Mouse (Mus musculus) brain, embryonic 14.5 days (tissue): ENCODE results near the gene Nr2f6.

Experiments
- CTCF ChIP-seq: fragments of 200-500 bp; IDR thresholded peaks from 2 replicates; pipeline ENCODE4 v1.5.1; 2012; ENCODE audit warnings: inconsistent platforms, mild to moderate bottlenecking, moderate library complexity, borderline replicate concordance; ENCODE audit not compliant: insufficient read depth, insufficient read length; ENCODE audit errors: extremely low read depth
- POLR2A ChIP-seq: fragments of 200-500 bp; IDR thresholded peaks from 2 replicates; pipeline ENCODE4 v1.6.1; 2012; ENCODE audit warnings: mild to moderate bottlenecking, inconsistent platforms, borderline replicate concordance; ENCODE audit not compliant: poor library complexity, insufficient read depth, insufficient read length, severe bottlenecking; ENCODE audit errors: extremely low read depth

DNA sequence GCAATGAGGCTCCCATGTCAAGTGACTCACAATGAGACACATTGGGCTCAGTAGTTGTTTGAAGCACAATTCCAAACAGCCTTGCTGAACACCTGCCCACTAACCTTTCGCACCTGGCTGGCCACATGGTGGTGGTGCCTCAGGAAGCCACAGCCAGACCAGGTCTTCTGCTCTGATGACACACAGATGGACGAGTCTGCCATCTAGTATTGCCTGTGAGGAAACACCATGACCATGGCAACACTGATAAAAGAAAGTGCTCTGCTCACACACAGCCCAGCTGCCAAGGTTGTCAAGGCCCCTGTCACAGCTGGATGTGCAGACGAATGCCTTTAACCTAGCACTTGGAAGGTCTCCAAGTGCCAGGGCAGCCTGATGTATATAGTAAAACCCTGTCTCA, 30.6 kb downstream of the Nr2f6 start:
- no peak for TF ChIP-seq CTCF
- no peak for TF ChIP-seq POLR2A
